Mouse (Mus musculus): ENCODE data around the gene Hist1h2bh.

- TF ChIP-seq POLR2A (IDR thresholded peaks at IDR 0.05; ENCODE audit: control insufficient read depth, extremely low read depth, insufficient read depth, low read length, poor library complexity), result no peak
- TF ChIP-seq CTCF (IDR thresholded peaks at IDR 0.05; ENCODE audit: borderline replicate concordance, control insufficient read depth, extremely low read depth, insufficient read depth, low read length, poor library complexity), result no peak
Observed at GRCm38 (mm10) chr13:23510127-23510526, 33.1 kb downstream of the Hist1h2bh start.

All from thymus, adult 2 months (tissue).